Mouse (Mus musculus) cerebellum, adult 2 months (tissue): ENCODE results near the gene Micall1. TPM values are rescaled to one million over a fixed set of nuclear protein-coding genes. Genes with fewer than 3 reads are reported as not detected.

ENCODE experiments used
- DNase-seq, 2 experiments: peaks; one replicate each; pipeline ENCODE4 v3.0.0; 2021
- H3K27ac ChIP-seq: fragments of 200-500 bp; 2 replicates; pipeline ENCODE4 v1.5.1; 2012; ENCODE audit warnings: low read length, control low read depth, inconsistent platforms; ENCODE audit not compliant: insufficient read depth
- H3K27me3 ChIP-seq: fragments of 200-500 bp; 2 replicates; pipeline ENCODE4 v1.6.1; 2012; ENCODE audit warnings: inconsistent platforms, mild to moderate bottlenecking, low read length, moderate library complexity; ENCODE audit not compliant: control insufficient read depth, insufficient read depth
- H3K4me1 ChIP-seq: fragments of 200-500 bp; 2 replicates; pipeline ENCODE4 v1.6.1; 2011; ENCODE audit warnings: low read length; ENCODE audit not compliant: control insufficient read depth, insufficient read depth
- H3K4me3 ChIP-seq: fragments of 200-500 bp; replicated peaks from 2 replicates; pipeline ENCODE3; 2011; ENCODE audit warnings: mild to moderate bottlenecking, low read depth, low read length, control low read depth; ENCODE audit not compliant: insufficient read depth
- CTCF ChIP-seq: fragments of 200-500 bp; IDR thresholded peaks from 2 replicates; pipeline ENCODE4 v1.5.1; 2011; ENCODE audit warnings: low read depth, mild to moderate bottlenecking, control low read depth, low read length, moderate library complexity, borderline replicate concordance; ENCODE audit not compliant: insufficient read depth
- POLR2A ChIP-seq: fragments of 200-500 bp; IDR thresholded peaks from 2 replicates; pipeline ENCODE4 v1.6.1; 2011; ENCODE audit warnings: low read length, control low read depth, borderline replicate concordance; ENCODE audit not compliant: insufficient read depth
- WGBS: fragments of 180-500 bp; shearing (Covaris S2); methylation state at CpG from one replicate; pipeline ENCODE4 v1.1.7; 2018; 5-methylcytosine and 5-hydroxymethylcytosine counted together
- polyA plus RNA-seq: library from polyadenylated mRNA; depleted of rRNA; stranded (reverse); fragments of >200 nt; gene quantifications from 2 replicates; pipeline ENCODE4 v1.2.3, GENCODE M21; 2012; rRNA removed

Gene Micall1
- polyA plus RNA-seq, 1 experiment = 37.0 TPM

- TF ChIP-seq CTCF (no peak), POLR2A (no peak)
- Histone ChIP-seq H3K27ac (peak within 1 kb of the TSS; percentile 23; the same call in 1 of the 2 replicates), H3K4me3 (peak within 1 kb of the TSS; percentile 36), H3K4me1 (peaks cover 9% of the 10 kb centered on the region), H3K27me3 (peaks cover 3% of the 10 kb centered on the region; the same call in 1 of the 2 replicates)
- WGBS = 77% methylated on average over 5 of the region's 5 CpGs
- no peak for DNase-seq
These were observed 56.4 kb downstream of the Micall1 start, which contains the start of gene Sox10 for GRCm38 (mm10) chr15:79165140-79165539. Gene Sox10 (minus strand): TSS chr15:79165240.

- DNase-seq = peak in 1 of 2 experiments; percentile 22
- TF ChIP-seq CTCF = no peak
- no peak for TF ChIP-seq POLR2A
- Histone ChIP-seq H3K27ac (no peak overlapping the region), H3K4me3 (no peak overlapping the region), H3K4me1 (peaks cover 9% of the 10 kb centered on the region), H3K27me3 (peaks cover 3% of the 10 kb centered on the region; the same call in 1 of the 2 replicates)
- 44% methylated on average over 8 of the region's 8 CpGs for WGBS
These were observed 58.0 kb downstream of the Micall1 start for GRCm38 (mm10) chr15:79166712-79167111.

GRCm38 (mm10) chr15:79176905-79177304, 68.2 kb downstream of the Micall1 start:
- DNase-seq = no peak
- no peak for TF ChIP-seq POLR2A
- TF ChIP-seq CTCF = no peak
- Histone ChIP-seq H3K4me3 (no peak overlapping the region), H3K4me1 (no peaks in the 10 kb centered on the region), H3K27ac (no peak overlapping the region), H3K27me3 (no peaks in the 10 kb centered on the region)
- 56% methylated on average over 6 of the region's 6 CpGs for WGBS

- DNase-seq = no peak
- TF ChIP-seq POLR2A (no peak), CTCF (no peak)
- WGBS = 79% methylated on average over 10 of the region's 10 CpGs
- no peak overlapping the region for H3K27ac ChIP-seq
- H3K4me1 ChIP-seq = no peaks in the 10 kb centered on the region
- H3K4me3 ChIP-seq = no peak overlapping the region
- no peaks in the 10 kb centered on the region for H3K27me3 ChIP-seq
These were observed 76.5 kb downstream of the Micall1 start for GRCm38 (mm10) chr15:79185213-79185612.

Other genes with a start within 250 kb of the Micall1 start
- 80.8 and 82.5 TPM in 2 replicates for gene Gga1, start 231.7 kb upstream of the Micall1 start, polyA plus RNA-seq
- gene Gm49510, start 209.2 kb upstream of the Micall1 start, polyA plus RNA-seq = 0.10 TPM in 2 replicates
- gene Sh3bp1, start 209.1 kb upstream of the Micall1 start, polyA plus RNA-seq = 25.8 and 28.2 TPM in 2 replicates
- gene Pdxp, start 195.0 kb upstream of the Micall1 start, polyA plus RNA-seq = 204 and 211 TPM in 2 replicates
- 64.7 and 71.7 TPM in 2 replicates for gene Lgals1, start 182.2 kb upstream of the Micall1 start, polyA plus RNA-seq
- gene Nol12, start 174.0 kb upstream of the Micall1 start, polyA plus RNA-seq = 30.7 and 34.4 TPM in 2 replicates
- gene Triobp, start 161.2 kb upstream of the Micall1 start, polyA plus RNA-seq = 35.3 and 39.4 TPM in 2 replicates
- gene H1f0, start 80.4 kb upstream of the Micall1 start, polyA plus RNA-seq = 197 and 242 TPM in 2 replicates
- gene Galr3, start 67.0 kb upstream of the Micall1 start, polyA plus RNA-seq = 0.11 and 0.26 TPM in 2 replicates
- gene Ankrd54, start 46.0 kb upstream of the Micall1 start, polyA plus RNA-seq = 40.7 and 42.8 TPM in 2 replicates
- 88.1 and 93.0 TPM in 2 replicates for gene Eif3l, start 33.7 kb upstream of the Micall1 start, polyA plus RNA-seq
- gene Polr2f, start 32.1 kb downstream of the Micall1 start, polyA plus RNA-seq = 107 and 110 TPM in 2 replicates
- 6.7 and 10.8 TPM in 2 replicates for gene 1700088E04Rik, start 32.4 kb downstream of the Micall1 start, polyA plus RNA-seq
- 68.1 and 80.8 TPM in 2 replicates for gene Sox10, start 56.3 kb downstream of the Micall1 start, polyA plus RNA-seq
- 93.1 and 95.8 TPM in 2 replicates for gene Pick1, start 120.3 kb downstream of the Micall1 start, polyA plus RNA-seq
- gene Gm49486, start 120.5 kb downstream of the Micall1 start, polyA plus RNA-seq = 0.33 and 0.67 TPM in 2 replicates
- 0.47 and 1.7 TPM in 2 replicates for gene Slc16a8, start 145.9 kb downstream of the Micall1 start, polyA plus RNA-seq
- 0.21 and 0.52 TPM in 2 replicates for gene Baiap2l2, start 176.6 kb downstream of the Micall1 start, polyA plus RNA-seq
- 26.1 and 27.3 TPM in 2 replicates for gene Pla2g6, start 219.5 kb downstream of the Micall1 start, polyA plus RNA-seq
- gene Maff, start 237.7 kb downstream of the Micall1 start, polyA plus RNA-seq = 0.78 and 0.80 TPM in 2 replicates